Mouse (Mus musculus): Measurements from ENCODE around the gene Stxbp6. TPM values are rescaled to one million over a fixed set of nuclear protein-coding genes. Genes with fewer than 3 reads are reported as not detected.

Stxbp6 gene
- polyA plus RNA-seq, 1 experiment, result 11.7 TPM

DNA sequence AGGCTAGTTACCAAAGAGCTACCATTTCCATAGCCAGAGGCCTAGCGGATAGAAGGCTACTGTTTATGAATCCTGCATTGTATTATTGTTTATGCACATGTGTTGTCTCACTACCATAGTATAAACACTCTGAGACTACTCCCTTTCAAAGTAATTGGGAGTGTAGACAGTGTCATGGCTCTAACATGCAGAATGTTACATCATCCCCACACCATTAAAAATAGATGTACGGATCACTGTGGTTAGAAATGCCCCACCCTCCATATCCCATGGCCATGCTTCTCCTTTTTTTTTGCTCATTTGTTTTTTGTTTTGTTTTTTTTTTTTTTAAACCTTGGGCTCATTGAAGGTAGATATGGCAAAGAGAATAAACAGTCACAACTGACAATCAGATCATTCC is 154.9 kb downstream of the Stxbp6 start:
- no peak for DNase-seq (ENCODE audit: low spot score)

GRCm38 (mm10) chr12:44918929-44919328 is 155.6 kb downstream of the Stxbp6 start:
- no peak for DNase-seq (ENCODE audit: low spot score)

GRCm38 (mm10) chr12:44913854-44914253 is 160.7 kb downstream of the Stxbp6 start:
- DNase-seq (ENCODE audit: low spot score), result no peak

- DNase-seq (ENCODE audit: low spot score), result no peak
Observed at GRCm38 (mm10) chr12:44908028-44908702, 166.3 kb downstream of the Stxbp6 start.

- DNase-seq (ENCODE audit: low spot score), result no peak
Observed at GRCm38 (mm10) chr12:44906001-44906400, 168.5 kb downstream of the Stxbp6 start.

GRCm38 (mm10) chr12:44903205-44903732 is 171.2 kb downstream of the Stxbp6 start:
- DNase-seq (ENCODE audit: low spot score), result no peak

- DNase-seq (ENCODE audit: low spot score), result no peak
Observed at GRCm38 (mm10) chr12:44899173-44899870, 175.2 kb downstream of the Stxbp6 start.

DNA sequence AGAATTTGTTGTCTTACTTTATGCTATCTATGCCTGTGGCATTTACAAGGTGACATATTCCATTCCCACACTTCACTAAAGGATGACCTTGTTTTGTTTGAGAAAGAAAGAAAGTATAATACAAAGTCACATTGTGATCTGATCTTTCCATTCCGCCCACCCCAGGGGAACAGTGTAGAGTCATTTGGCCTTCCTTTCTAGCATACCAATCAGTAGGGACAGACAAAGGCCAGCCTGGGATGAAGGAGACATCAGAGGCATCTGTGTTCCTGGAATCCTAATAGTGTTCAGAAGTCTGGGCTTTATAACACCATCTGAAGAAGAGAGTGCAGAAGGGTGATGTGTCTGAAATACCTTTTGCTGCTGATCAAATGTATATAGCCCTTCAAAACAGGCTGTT is 178.0 kb downstream of the Stxbp6 start:
- no peak for DNase-seq (ENCODE audit: low spot score)

DNA sequence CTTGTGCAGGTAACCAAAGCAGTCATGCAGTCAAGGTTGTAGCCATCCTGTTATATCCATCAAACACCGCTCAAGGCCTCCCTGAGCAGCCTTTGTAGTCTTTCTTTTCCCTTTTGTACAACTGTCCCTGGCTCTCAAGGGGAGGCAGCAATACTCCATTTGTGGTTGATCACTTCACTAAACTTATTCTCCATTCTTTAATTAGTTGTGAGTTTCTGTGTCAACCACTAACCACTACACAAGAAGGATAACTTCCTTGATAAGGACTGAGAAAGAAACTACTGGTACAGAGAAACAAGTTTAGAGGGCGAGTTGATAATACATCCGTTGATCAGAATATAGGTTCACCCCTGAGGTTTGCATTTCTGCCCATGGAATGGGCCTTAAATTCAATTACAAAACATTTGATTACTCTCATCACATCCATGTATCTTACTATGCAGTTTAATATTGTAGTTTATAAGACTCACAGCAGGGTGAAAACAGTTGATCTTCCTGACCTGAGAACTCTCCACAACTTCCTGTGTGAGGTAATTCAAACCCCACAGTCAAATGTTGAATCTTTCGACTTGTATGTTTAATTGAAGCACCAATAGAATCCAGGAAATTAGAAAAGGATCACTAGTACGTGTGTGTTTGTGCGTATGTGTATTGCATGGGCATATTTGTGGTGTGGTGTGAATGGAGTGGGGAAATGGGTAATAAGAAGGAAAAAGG is 184.7 kb downstream of the Stxbp6 start:
- DNase-seq (ENCODE audit: low spot score), result no peak

DNA sequence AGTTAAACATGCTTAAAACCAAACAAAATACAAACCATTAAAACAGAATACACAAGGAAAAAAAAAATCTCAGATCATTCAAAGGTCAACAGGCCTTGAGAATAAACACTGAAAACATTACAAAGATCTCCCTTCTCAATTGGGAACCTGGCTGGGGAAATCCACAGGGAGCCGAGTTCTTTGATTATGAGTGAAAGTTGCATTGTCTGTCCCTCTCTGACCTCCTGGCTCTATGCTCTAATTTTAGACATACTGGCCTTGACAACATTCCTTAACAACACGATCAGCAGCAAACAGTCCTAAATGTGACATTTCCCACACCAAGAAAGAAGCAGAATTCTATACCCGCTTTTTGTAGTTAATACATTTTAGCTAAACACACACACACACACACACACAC is 187.7 kb downstream of the Stxbp6 start:
- DNase-seq (ENCODE audit: low spot score), result no peak

DNA sequence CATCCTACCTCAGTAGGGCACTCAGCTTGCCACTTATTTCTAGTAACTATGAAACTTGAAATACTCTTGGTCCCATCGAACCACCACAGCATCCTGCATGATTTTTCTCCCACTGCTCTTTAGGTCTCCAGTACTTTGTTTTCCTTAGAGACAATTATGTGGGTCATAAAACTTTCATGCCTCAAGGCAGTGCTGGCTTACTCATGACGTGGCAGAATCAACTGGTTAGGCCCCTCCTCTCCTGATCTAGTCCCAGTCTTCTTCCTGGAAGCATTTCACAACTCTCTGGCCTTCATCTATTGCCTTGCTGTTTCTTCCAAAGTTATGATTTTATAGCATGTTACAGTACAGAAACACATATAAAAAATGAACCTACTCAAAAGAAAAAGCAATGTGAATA is 201.8 kb downstream of the Stxbp6 start:
- DNase-seq (ENCODE audit: low spot score), result no peak

DNA sequence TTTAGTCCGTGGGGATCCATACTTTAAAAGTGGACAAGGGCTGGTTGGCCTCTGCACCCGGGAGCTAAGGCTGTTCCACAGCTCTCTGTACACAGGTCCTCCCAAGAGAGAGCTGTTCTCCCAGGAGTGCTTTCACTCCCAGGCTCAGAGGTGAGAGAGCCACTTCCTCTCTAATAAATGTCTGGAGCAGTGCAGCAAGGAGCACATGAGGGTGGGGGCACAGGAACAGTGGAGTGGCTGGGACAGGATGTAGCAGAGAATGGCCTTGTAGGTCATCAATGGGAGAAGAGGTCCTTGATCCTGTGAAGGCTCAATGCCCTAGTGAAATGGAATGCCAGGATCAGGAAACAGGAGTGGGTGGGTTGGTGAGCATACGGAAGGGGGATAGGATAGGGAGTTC is 209.1 kb downstream of the Stxbp6 start:
- no peak for DNase-seq (ENCODE audit: low spot score)

DNA sequence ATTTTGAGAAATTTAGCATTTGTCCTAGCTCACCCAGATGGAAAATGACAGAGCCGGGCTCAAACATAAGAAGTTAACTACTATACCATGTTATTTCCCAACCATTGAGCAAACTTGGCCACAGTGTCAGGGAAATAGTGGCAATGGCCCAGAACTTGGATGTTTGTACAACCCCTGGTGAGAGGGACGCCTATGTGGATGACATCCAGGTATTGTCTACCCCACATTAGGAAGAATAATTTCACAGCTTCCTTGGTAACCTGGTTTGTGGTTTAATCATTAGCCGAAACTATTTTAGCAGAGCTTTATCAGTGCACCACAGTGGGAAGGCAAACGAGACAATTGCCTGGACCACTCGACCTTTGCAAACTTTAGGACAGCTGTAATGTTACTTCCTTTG is 215.1 kb downstream of the Stxbp6 start:
- DNase-seq (ENCODE audit: low spot score), result no peak

GRCm38 (mm10) chr12:44858110-44858885 is 216.2 kb downstream of the Stxbp6 start:
- DNase-seq (ENCODE audit: low spot score), result no peak

DNA sequence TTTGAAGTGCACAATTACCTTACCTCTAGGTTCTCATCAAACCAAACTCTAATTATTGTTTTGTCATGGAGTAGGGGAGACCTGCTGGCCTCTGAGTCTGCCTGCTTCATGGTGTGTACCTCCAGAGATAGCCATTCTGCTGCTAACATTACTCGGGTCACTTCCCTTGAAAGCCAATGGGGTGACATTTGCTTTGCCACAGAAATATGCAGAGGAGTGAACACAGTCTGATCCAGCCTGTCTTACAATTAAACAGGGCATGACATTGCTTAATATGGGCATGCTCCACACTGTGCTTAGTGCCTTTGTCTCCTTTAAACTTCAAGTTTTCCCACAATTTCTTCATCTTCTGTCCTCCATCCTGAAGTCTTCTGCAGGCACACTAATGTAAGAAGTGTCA is 222.5 kb downstream of the Stxbp6 start:
- DNase-seq (ENCODE audit: low spot score), result no peak

- no peak for DNase-seq (ENCODE audit: low spot score)
Observed at GRCm38 (mm10) chr12:44850516-44850915, 224.0 kb downstream of the Stxbp6 start.

DNA sequence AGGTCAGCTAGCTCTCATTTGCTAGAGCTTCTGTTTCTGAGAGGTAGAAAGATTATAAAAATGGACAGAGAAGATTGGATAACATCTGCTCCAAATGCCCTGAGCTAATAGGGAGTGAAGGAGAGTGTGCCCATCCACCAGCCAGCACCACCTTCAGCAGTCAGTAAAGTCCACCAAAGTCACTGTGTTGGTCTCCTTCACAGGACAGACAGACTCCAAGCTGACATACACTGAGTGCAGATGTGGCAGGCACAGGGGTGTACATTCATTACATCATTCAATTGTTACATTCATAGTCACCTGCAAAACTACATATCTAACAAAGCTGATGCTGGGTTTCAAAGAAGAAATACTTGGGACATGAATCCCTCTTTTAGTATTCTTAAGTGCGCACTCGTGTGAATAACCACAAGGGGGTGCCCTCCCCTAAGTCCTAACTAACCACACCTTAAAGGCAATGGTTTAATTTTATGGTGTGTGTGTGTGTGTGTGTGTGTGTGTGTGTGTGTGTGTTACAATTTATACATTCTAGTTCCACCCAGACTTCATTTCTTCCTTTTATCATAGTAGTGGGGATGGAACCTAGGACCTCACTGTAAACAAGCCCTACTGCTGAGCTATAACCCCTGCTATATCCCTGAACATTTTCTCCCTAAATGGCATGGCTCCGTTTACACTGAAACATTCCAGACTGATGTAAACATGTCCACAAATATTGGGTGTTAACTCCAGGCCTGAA is 225.9 kb downstream of the Stxbp6 start:
- DNase-seq (ENCODE audit: low spot score), result no peak

- no peak for DNase-seq (ENCODE audit: low spot score)
Observed at GRCm38 (mm10) chr12:44840585-44840984, 233.9 kb downstream of the Stxbp6 start.

DNA sequence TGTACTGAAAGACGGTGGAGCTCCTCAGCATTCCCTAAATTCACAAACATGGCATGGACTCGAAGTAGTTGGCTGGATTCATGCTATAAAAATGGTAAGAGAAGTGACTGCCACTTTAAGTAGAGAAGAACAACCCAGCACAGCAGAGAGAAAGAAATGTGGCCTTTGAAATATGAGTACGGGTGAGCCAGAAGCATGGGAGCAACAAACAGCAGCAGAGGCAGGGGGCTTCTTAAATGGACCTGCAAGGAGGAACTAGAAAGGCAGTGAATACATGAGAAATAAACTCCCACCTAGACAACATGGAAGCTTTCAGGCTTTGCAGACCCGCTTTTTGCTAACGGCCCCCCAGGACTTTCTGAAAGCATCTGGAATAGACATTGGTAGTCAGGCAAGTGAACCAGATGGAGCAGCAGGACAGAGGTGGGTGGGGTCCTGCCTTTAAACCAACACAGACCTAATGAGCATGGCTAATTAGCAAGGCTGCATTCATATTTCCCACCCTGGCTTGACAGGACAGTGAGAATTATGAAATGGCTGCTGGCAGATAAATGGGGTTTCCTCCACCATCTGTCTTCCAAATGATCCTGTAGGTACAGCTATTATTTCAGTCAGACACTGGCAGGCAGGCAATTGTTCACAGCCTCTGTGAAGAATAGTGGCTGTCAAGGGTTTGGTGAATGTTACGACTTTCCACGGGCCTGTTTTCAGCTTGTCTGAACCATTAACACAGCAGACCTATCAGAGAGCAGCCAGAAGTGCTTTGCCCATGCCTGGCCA is 234.7 kb downstream of the Stxbp6 start:
- DNase-seq (ENCODE audit: low spot score), result no peak

GRCm38 (mm10) chr12:44835879-44836467 is 238.5 kb downstream of the Stxbp6 start:
- DNase-seq (ENCODE audit: low spot score), result no peak

Data from urinary bladder, adult 2 months (tissue).